Mouse (Mus musculus) lung, embryonic 14.5 days (tissue): ENCODE results near the gene Prkci. TPM values are rescaled to one million over a fixed set of nuclear protein-coding genes. Genes with fewer than 3 reads are reported as not detected.

ENCODE experiments used
- ATAC-seq: fragments of 200-750 bp; cut with Nextera tagmentation; 2 replicates; pipeline ENCODE4 v1.8.0; 2017; ENCODE audit warnings: mild to moderate bottlenecking, moderate TSS enrichment, moderate library complexity; ENCODE audit not compliant: insufficient read depth
- DNase-seq: peaks from one replicate; pipeline ENCODE4 v3.0.0-alpha.2; 2015
- H3K27ac ChIP-seq: fragments of 300-500 bp; sonication (generic); 2 replicates; pipeline ENCODE4 v1.5.1; 2014; ENCODE audit warnings: low read depth, mild to moderate bottlenecking, moderate library complexity
- H3K27me3 ChIP-seq: fragments of 300-500 bp; sonication (generic); 2 replicates; pipeline ENCODE4 v1.6.1; 2014; ENCODE audit warnings: low read length, control low read depth; ENCODE audit not compliant: insufficient read depth
- H3K36me3 ChIP-seq: fragments of 300-500 bp; sonication (generic); 2 replicates; pipeline ENCODE4 v1.6.1; 2014; ENCODE audit warnings: control low read depth; ENCODE audit not compliant: insufficient read depth
- H3K4me1 ChIP-seq: fragments of 300-500 bp; sonication (generic); 2 replicates; pipeline ENCODE4 v1.6.1; 2014; ENCODE audit warnings: antibody characterized with exemption, control low read depth; ENCODE audit not compliant: insufficient read depth
- H3K4me2 ChIP-seq: fragments of 300-500 bp; sonication (generic); 2 replicates; pipeline ENCODE4 v1.6.1; 2014; ENCODE audit warnings: mild to moderate bottlenecking
- H3K4me3 ChIP-seq: fragments of 300-500 bp; sonication (generic); 2 replicates; pipeline ENCODE4 v1.5.1; 2014; ENCODE audit warnings: low read depth, low read length
- H3K9ac ChIP-seq: fragments of 300-500 bp; sonication (generic); 2 replicates; pipeline ENCODE4 v1.6.1; 2014
- H3K9me3 ChIP-seq: fragments of 300-500 bp; sonication (generic); 2 replicates; pipeline ENCODE4 v1.6.1; 2016; ENCODE audit warnings: low read depth, low read length, control low read depth
- CTCF ChIP-seq: IDR thresholded peaks from 2 replicates; pipeline ENCODE4 v1.5.1; 2016; ENCODE audit warnings: antibody characterized with exemption, low read depth
- WGBS: fragments of 180-500 bp; shearing (Covaris S2); extraction: QIAGEN DNeasy Blood & Tissue Kit; methylation state at CpG from one replicate; pipeline ENCODE4 v1.1.7; 2014; 5-methylcytosine and 5-hydroxymethylcytosine counted together
- polyA plus RNA-seq: library from polyadenylated mRNA; unstranded; fragments of >200 nt; fragmentation: Nextera tagmentation; extraction: Ambion mirVana; gene quantifications from 2 replicates; pipeline ENCODE4 v1.2.1, GENCODE M21; 2014

Prkci gene
- polyA plus RNA-seq, 1 experiment from 2014 or later = 65.6 TPM

DNA sequence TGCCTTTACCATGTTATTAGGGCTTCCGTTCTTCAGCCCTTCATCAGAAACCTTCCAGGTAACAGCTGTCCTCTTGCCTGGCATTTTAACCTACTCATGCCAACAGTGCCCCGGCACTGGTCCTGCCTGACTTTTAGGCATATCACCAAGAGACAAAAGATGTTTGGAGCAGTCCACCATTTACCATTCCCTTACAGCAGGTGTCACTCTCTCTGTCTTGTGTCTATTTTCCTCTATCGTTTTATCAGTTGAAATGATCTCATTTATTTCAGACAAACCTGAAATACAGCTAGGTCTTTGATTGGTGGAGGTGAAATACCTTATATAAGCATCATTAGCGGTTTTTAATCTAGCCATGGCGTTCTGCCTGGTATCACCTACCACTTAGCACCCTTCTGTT is 53.5 kb downstream of the Prkci start:
- no peak overlapping the region for H3K27ac ChIP-seq
- H3K9ac ChIP-seq = no peak overlapping the region
- TF ChIP-seq CTCF = no peak
- H3K36me3 ChIP-seq = peaks cover 50% of the 10 kb centered on the region
- H3K4me1 ChIP-seq = no peaks in the 10 kb centered on the region
- DNase-seq (no peak), ATAC-seq (no peak)
- no peaks in the 10 kb centered on the region for H3K27me3 ChIP-seq
- 87% methylated on average over 5 of the region's 5 CpGs for WGBS
- no peaks in the 10 kb centered on the region for H3K9me3 ChIP-seq
- H3K4me3 ChIP-seq = no peak overlapping the region
- H3K4me2 ChIP-seq = no peak overlapping the region

DNA sequence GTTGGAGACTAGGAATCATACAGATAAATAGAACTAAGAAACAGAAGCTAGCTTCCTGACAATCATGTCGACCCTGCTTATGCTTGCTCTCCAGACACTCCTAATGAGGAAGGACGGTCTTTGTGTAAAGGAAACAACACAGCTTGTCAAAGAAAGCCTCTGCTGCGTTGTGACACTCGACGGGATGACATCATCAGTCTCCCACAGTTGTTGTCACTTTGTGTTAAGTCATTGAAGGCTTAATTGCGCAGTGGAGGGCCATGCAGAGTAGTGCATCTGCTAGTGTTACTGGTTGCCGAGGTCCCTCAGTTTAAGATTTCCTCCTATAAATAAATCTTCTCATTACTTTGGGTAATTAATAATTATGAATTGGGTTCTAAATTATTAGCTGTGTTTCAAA is 54.8 kb downstream of the Prkci start:
- DNase-seq = no peak

DNA sequence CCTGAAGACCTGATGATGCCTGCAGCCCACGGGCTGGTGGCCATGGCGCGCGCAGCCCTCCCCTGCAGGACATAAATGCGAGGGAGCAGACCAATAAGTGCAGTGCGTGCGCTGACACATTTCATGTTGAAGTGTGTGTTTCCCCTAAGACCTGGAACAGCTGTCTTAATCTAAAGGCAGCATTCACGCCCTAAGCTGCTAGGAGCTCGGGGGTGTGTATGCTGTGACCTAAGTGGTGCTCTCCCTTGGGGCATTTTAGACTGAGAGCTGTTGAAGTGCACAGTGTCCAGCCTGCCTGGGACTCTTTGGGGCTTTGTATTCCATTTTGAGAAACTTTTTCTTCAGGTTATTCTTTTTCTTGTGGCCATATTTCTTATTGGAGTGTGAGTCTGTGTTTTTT is 56.2 kb downstream of the Prkci start:
- no peaks in the 10 kb centered on the region for H3K4me1 ChIP-seq
- peaks cover 35% of the 10 kb centered on the region for H3K36me3 ChIP-seq
- no peak overlapping the region for H3K4me2 ChIP-seq
- no peaks in the 10 kb centered on the region for H3K27me3 ChIP-seq
- no peaks in the 10 kb centered on the region for H3K9me3 ChIP-seq
- ATAC-seq (no peak), DNase-seq (no peak)
- no peak overlapping the region for H3K27ac ChIP-seq
- 85% methylated on average over 9 of the region's 9 CpGs for WGBS
- H3K4me3 ChIP-seq = no peak overlapping the region
- H3K9ac ChIP-seq = no peak overlapping the region
- no peak for TF ChIP-seq CTCF

More for the DNA sequence above, 54.8 kb downstream of the Prkci start:
- Histone ChIP-seq H3K4me1 (no peaks in the 10 kb centered on the region), H3K9me3 (no peaks in the 10 kb centered on the region), H3K4me3 (no peak overlapping the region), H3K4me2 (no peak overlapping the region), H3K36me3 (peaks cover 39% of the 10 kb centered on the region), H3K9ac (no peak overlapping the region), H3K27me3 (no peaks in the 10 kb centered on the region), H3K27ac (no peak overlapping the region)
- WGBS = 57% methylated on average over 7 of the region's 7 CpGs
- no peak for TF ChIP-seq CTCF
- ATAC-seq = no peak

DNA sequence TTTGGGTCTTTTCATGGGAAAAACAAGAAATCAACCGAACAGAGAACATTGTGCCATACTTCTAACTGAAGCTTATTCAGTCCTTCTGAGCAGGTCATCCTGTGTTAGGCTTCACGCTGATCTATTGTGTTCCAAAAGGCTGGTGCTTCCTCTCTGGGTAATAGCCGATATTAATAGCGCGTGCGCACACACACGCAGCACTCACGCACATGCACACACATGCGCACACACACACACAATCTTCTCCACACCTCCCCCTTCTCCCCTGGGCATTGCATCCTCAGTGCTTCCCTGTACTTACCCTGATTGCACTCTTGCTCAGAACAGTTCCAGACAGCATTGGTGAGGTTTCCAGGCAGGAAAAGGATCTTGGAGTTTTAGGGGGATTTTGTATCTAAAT is 57.6 kb downstream of the Prkci start:
- H3K27me3 ChIP-seq = no peaks in the 10 kb centered on the region
- peaks cover 31% of the 10 kb centered on the region for H3K36me3 ChIP-seq
- H3K4me2 ChIP-seq = no peak overlapping the region
- 93% methylated on average over 9 of the region's 9 CpGs for WGBS
- H3K27ac ChIP-seq = no peak overlapping the region
- H3K9me3 ChIP-seq = no peaks in the 10 kb centered on the region
- H3K4me3 ChIP-seq = no peak overlapping the region
- no peak for TF ChIP-seq CTCF
- no peaks in the 10 kb centered on the region for H3K4me1 ChIP-seq
- DNase-seq (no peak), ATAC-seq (no peak)
- H3K9ac ChIP-seq = no peak overlapping the region

DNA sequence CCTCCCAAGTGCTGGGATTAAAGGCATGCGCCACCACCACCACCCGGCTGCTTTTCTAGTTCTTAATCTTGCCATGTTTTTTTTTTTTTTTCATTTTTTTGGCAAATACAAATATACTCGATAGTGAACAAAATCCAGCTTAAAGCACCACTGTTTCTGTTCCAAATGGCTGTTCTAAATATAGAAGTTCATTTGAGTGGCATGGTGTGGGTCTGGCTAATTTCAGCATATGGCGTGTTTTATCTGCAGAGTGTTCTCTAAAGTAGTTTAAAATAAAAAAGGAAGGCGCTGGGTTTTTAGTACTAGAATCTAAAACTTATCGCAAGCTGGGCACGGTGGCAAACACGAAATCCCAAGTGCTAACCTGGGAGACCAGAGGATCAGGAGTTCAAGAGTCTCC is 59.3 kb downstream of the Prkci start:
- Histone ChIP-seq H3K9me3 (no peaks in the 10 kb centered on the region), H3K9ac (no peak overlapping the region), H3K36me3 (peaks cover 16% of the 10 kb centered on the region), H3K4me1 (no peaks in the 10 kb centered on the region), H3K27ac (no peak overlapping the region), H3K4me3 (no peak overlapping the region), H3K4me2 (no peak overlapping the region), H3K27me3 (no peaks in the 10 kb centered on the region)
- TF ChIP-seq CTCF = no peak
- ATAC-seq (no peak), DNase-seq (no peak)
- WGBS = 88% methylated on average over 8 of the region's 8 CpGs

DNA sequence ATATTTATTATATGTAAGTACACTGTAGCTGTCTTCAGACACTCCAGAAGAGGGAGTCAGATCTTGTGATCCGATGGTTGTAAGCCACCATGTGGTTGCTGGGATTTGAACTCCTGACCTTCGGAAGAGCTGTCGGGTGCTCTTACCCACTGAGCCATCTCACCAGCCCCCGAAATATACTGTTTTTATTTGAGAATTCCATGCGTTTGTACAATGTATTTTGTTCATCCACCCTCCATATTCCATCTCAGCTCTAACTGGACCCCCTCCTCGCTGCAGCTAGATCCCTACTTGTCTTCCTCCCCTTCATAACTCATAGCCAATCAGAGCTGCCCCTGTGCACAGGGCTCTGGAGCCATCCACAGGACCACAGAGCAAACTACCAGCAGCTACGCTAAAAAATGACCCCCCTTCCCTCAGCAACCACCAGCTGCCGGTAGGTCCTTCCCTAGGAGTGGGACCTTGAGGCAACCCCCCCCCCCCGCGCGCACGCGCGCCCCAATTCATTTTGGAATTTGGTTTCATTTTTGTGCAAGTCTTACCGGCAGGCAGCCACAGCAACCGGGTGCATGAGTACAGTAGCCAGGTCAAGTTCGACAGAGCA is 60.6 kb downstream of the Prkci start:
- peak; percentile 81 for ATAC-seq
- peak overlapping the region; percentile 54 for H3K9ac ChIP-seq
- DNase-seq = peak; percentile 77
- no peaks in the 10 kb centered on the region for H3K4me1 ChIP-seq
- no peaks in the 10 kb centered on the region for H3K9me3 ChIP-seq
- H3K4me2 ChIP-seq = peak overlapping the region; percentile 70
- peaks cover 5% of the 10 kb centered on the region; the same call in 1 of the 2 replicates for H3K36me3 ChIP-seq
- H3K27me3 ChIP-seq = no peaks in the 10 kb centered on the region
- H3K27ac ChIP-seq = peak overlapping the region; percentile 58
- 16% methylated on average over 17 of the region's 17 CpGs for WGBS
- TF ChIP-seq CTCF = peak; percentile 36; the same call in 1 of the 2 replicates
- H3K4me3 ChIP-seq = peak overlapping the region; percentile 49

DNA sequence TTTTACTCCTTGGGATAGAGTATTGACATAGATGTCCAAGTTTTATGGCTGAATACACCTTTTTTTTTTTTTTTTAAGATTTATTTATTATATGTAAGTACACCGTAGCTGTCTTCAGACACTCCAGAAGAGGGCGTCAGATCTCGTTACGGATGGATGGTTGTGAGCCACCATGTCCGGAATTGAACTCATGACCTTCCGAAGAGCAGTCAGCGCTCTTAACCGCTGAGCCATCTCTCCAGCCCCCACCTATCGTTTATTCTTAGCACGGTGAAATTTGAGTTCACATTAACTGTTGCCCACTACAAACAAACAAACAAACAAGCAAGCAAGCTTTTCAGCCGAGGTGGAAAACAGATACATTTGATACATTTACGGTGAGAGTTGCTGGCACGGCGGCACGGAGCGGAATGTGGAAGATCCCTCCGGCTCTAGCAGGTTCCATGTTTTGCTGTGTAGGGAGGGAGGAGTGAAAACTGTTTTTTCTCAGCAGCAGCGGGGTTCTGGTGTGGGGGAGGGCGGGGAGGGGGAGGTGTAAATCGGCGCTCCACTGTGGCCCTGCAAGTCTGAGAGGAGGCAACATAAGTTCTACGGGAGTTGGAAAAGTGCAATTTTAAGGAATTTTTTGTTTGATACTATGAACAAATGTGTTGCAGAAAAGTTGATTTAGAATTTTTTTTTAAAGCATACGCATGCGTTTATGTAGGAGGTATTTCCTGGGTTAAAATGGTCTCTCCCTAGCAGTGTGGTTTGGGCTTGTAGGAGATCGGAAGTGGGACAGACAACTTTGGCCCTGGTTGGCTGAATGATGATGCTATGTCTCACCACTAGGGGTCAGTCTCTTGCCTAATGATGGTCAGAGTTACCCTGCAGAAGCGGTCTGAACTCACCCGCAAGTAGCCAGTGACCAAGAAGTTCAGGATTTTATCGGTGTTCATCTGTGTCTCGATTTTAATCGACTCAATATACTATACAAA is 61.4 kb downstream of the Prkci start:
- Histone ChIP-seq H3K27me3 (no peaks in the 10 kb centered on the region), H3K4me2 (peak overlapping the region; percentile 70), H3K4me1 (no peaks in the 10 kb centered on the region), H3K36me3 (no peaks in the 10 kb centered on the region), H3K9me3 (no peaks in the 10 kb centered on the region), H3K4me3 (peak overlapping the region; percentile 49), H3K27ac (peak overlapping the region; percentile 89), H3K9ac (peak overlapping the region; percentile 54)
- WGBS = 2% methylated on average over 30 of the region's 30 CpGs
- TF ChIP-seq CTCF = peak; percentile 97
- peak; percentile 91 for ATAC-seq
- DNase-seq = peak; percentile 97
